Mouse (Mus musculus): ENCODE measurements around the gene Gk. TPM values are rescaled to one million over a fixed set of nuclear protein-coding genes. Genes with fewer than 3 reads are reported as not detected.

The Gk gene
- polyA plus RNA-seq, 1 experiment from 2014 or later = 7.2 TPM

GRCm38 (mm10) chrX:85731133-85731938 is 45.3 kb downstream of the Gk start:
- no peaks in the 10 kb centered on the region for H3K4me1 ChIP-seq
- H3K27me3 ChIP-seq (replicated peaks; ENCODE audit: low read depth, poor library complexity, severe bottlenecking) = no peaks in the 10 kb centered on the region
- H3K4me3 ChIP-seq = no peak overlapping the region
- no peaks in the 10 kb centered on the region for H3K36me3 ChIP-seq (replicated peaks)
- no peaks in the 10 kb centered on the region for H3K9me3 ChIP-seq
- 86% methylated on average over 9 of the region's 9 CpGs for WGBS
- DNase-seq (ENCODE audit: low spot score) = no peak
- H3K27ac ChIP-seq (replicated peaks) = no peak overlapping the region

- Histone ChIP-seq H3K36me3 (replicated peaks) (no peaks in the 10 kb centered on the region; the same call in 1 of the 2 replicates), H3K27ac (replicated peaks) (no peak overlapping the region), H3K9me3 (no peaks in the 10 kb centered on the region), H3K4me1 (no peaks in the 10 kb centered on the region), H3K27me3 (replicated peaks; ENCODE audit: low read depth, poor library complexity, severe bottlenecking) (no peaks in the 10 kb centered on the region; the same call in none of the 2 replicates), H3K4me3 (no peak overlapping the region)
- no peak for DNase-seq (ENCODE audit: low spot score)
Measured at GRCm38 (mm10) chrX:85721226-85721625, 55.4 kb downstream of the Gk start.

GRCm38 (mm10) chrX:85710399-85710798 is 66.2 kb downstream of the Gk start:
- Histone ChIP-seq H3K27ac (replicated peaks) (no peak overlapping the region), H3K9me3 (no peaks in the 10 kb centered on the region), H3K4me3 (no peak overlapping the region), H3K4me1 (no peaks in the 10 kb centered on the region), H3K36me3 (replicated peaks) (no peaks in the 10 kb centered on the region), H3K27me3 (replicated peaks; ENCODE audit: low read depth, poor library complexity, severe bottlenecking) (no peaks in the 10 kb centered on the region)
- no peak for DNase-seq (ENCODE audit: low spot score)
- WGBS = 88% methylated on average over 3 of the region's 3 CpGs

GRCm38 (mm10) chrX:85705715-85706114 is 70.9 kb downstream of the Gk start:
- Histone ChIP-seq H3K4me1 (no peaks in the 10 kb centered on the region), H3K4me3 (no peak overlapping the region), H3K27me3 (replicated peaks; ENCODE audit: low read depth, poor library complexity, severe bottlenecking) (no peaks in the 10 kb centered on the region), H3K9me3 (no peaks in the 10 kb centered on the region), H3K27ac (replicated peaks) (no peak overlapping the region), H3K36me3 (replicated peaks) (no peaks in the 10 kb centered on the region)
- 95% methylated on average over 3 of the region's 3 CpGs for WGBS
- DNase-seq (ENCODE audit: low spot score) = no peak

- Histone ChIP-seq H3K27me3 (replicated peaks; ENCODE audit: low read depth, poor library complexity, severe bottlenecking) (no peaks in the 10 kb centered on the region), H3K36me3 (replicated peaks) (no peaks in the 10 kb centered on the region)
- 62% methylated on average over 2 of the region's 2 CpGs for WGBS
Measured at GRCm38 (mm10) chrX:85683723-85684122, 92.9 kb downstream of the Gk start.

GRCm38 (mm10) chrX:85682125-85682524 is 94.5 kb downstream of the Gk start:
- no peak for DNase-seq (ENCODE audit: low spot score)
- Histone ChIP-seq H3K36me3 (replicated peaks) (no peaks in the 10 kb centered on the region), H3K4me3 (no peak overlapping the region), H3K27me3 (replicated peaks; ENCODE audit: low read depth, poor library complexity, severe bottlenecking) (no peaks in the 10 kb centered on the region), H3K27ac (replicated peaks) (no peak overlapping the region), H3K9me3 (no peaks in the 10 kb centered on the region), H3K4me1 (no peaks in the 10 kb centered on the region)
- 59% methylated on average over 1 of the region's 1 CpGs for WGBS

More at GRCm38 (mm10) chrX:85683723-85684122, 92.9 kb downstream of the Gk start:
- Histone ChIP-seq H3K9me3 (no peaks in the 10 kb centered on the region), H3K4me1 (no peaks in the 10 kb centered on the region), H3K27ac (replicated peaks) (no peak overlapping the region), H3K4me3 (no peak overlapping the region)
- no peak for DNase-seq (ENCODE audit: low spot score)

GRCm38 (mm10) chrX:85676808-85677207 is 99.8 kb downstream of the Gk start:
- H3K9me3 ChIP-seq = no peaks in the 10 kb centered on the region
- 20% methylated on average over 7 of the region's 7 CpGs for WGBS
- H3K36me3 ChIP-seq (replicated peaks) = no peaks in the 10 kb centered on the region
- H3K27me3 ChIP-seq (replicated peaks; ENCODE audit: low read depth, poor library complexity, severe bottlenecking) = no peaks in the 10 kb centered on the region
- no peak overlapping the region for H3K4me3 ChIP-seq
- peak; percentile 32 for DNase-seq (ENCODE audit: low spot score)
- H3K27ac ChIP-seq (replicated peaks) = no peak overlapping the region
- H3K4me1 ChIP-seq = no peaks in the 10 kb centered on the region

Other genes starting within 250 kb of the Gk start
- gene Tab3, start 202.8 kb downstream of the Gk start, polyA plus RNA-seq (2016; fragmentation: Nextera tagmentation; extraction: Ambion mirVana) = 3.3 and 5.3 TPM in 2 replicates
- not detected in 2 replicates for gene 5430427O19Rik, start 93.5 kb upstream of the Gk start, polyA plus RNA-seq (2016; fragmentation: Nextera tagmentation; extraction: Ambion mirVana)

All from embryonic facial prominence, embryonic 10.5 days (tissue).